Mouse (Mus musculus) liver, adult 2 months (tissue): ENCODE results near the gene Zc3hav1.

Source experiments
- CTCF ChIP-seq: fragments of 200-500 bp; IDR thresholded peaks from 2 replicates; pipeline ENCODE4 v1.5.1; 2011; ENCODE audit warnings: low read depth, low read length, control low read depth
- POLR2A ChIP-seq: fragments of 200-500 bp; IDR thresholded peaks from 2 replicates; pipeline ENCODE4 v1.6.1; 2011; ENCODE audit warnings: low read length, control low read depth; ENCODE audit not compliant: insufficient read depth; ENCODE audit errors: extremely low read depth

DNA sequence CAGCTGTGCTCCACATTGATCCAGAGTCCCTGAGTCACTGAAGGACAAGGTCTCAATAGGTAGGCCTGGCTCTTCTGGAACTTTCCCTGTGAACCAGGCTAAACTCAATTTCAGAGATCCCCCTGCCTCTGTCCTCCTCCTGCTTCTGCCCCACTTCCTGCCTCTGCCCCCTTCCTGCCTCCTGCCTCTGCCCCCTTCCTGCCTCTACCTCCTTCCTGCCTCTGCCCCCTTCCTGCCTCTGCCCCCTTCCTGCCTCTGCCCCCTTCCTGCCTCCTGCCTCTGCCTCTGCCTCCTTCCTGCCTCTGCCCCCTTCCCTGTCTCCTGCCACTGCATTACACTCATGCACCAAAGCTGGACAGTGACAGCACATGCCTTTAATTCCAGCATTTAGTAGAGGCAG lies 44.7 kb downstream of the Zc3hav1 start:
- TF ChIP-seq POLR2A: no peak
- TF ChIP-seq CTCF: no peak
